Mouse (Mus musculus): ENCODE data around the gene AC153137.1.
"Not testable (repeated sequence)": the region's sequence is repeated elsewhere in the genome, so short reads cannot be mapped to it uniquely, and the experiment has no call there.

Gene AC153137.1

GRCm38 (mm10) chr1:30977868-30978267 lies at the start of gene AC153137.1:
Gene AC153137.1, minus strand, starts transcription at chr1:30977968.
- DNase-seq (ENCODE audit: low read depth in 2 of 2, low spot score in 2 of 2) = not testable (repeated sequence)

DNA sequence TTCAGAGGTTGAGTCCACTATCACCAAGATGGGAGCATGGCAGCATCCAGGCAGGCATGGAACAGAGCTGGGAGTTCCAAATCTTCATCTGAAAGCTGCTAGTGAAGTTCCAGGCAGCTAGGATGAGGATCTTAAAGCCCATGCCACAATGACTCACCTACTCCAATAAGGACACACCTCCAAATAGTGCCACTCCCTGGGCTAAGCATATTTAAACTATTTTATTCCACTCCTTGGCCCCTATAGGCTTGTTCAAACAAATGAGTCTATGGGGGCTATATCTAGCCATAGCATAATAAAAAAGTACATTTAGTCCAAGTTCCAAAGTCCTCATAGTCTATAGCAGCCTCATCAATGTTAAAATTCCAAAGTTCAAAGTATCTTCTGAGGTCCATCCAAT lies 45.4 kb upstream of the AC153137.1 start:
- no peak for DNase-seq (ENCODE audit: low read depth in 2 of 2, low spot score in 2 of 2)

- no peak for DNase-seq (ENCODE audit: low read depth in 2 of 2, low spot score in 2 of 2)
Observed at GRCm38 (mm10) chr1:31019283-31019682, 41.5 kb upstream of the AC153137.1 start.

DNA sequence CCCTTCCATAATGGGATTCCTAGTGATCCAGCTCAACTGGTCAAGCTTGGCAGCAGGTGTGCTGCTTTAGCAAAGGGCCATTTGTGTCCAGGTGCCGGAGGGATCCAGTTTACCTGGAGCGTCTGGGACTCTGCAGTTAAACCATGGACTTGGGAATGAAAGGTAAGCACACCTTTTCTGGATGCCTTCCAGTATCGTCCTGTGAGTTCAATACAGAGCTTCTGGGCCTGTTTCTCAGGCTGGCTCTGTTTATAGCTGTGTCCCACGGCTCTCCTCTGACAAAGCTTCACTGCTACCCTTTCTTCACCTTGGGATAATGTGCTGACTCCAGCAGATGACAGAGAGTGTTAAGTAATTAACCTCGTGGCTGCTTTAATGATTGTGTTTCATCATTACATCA lies 39.6 kb upstream of the AC153137.1 start:
- no peak for DNase-seq (ENCODE audit: low read depth in 2 of 2, low spot score in 2 of 2)

- no peak for DNase-seq (ENCODE audit: low read depth in 2 of 2, low spot score in 2 of 2)
Observed at GRCm38 (mm10) chr1:31016068-31016467, 38.3 kb upstream of the AC153137.1 start.

DNA sequence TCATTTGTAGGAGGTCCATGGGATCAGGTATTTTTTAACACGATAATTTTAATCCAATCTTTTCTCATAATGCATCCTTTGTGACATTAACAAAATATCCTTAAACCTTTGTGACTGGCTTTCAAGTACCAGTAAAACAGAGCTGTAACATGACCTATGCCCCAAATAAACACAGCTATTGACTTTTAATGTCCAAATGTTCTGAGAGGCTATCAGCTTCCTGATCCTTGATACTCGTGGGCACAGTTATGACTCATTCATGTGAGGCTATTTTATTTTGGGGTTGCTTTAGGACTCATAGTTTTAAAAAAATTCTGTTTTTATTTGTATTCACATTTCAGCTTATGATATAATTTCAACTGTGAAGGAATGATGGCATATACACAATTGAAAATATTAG lies 37.5 kb upstream of the AC153137.1 start:
- no peak for DNase-seq (ENCODE audit: low read depth in 2 of 2, low spot score in 2 of 2)

DNA sequence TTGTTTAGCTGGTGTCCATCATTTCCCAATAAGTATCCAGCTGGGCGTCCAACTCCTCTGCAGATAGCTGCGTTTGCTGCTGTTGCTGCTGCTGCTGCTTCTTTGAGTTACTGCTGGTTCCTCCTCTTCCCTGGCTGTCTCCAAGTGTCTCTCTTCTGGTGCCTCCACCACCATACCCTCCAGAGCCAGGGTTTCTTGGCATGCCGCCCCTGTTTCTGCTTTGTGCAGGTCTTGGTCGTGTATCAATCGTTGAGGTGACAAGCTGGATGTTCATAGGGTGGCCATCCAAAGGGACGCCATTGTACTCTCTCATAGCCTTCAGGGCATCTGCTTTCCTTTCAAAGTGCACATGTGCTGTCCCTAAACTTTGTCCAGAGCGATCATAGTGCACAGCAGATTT lies 529 bp downstream of the AC153137.1 start:
- DNase-seq (ENCODE audit: low read depth in 2 of 2, low spot score in 2 of 2) = not testable (repeated sequence)

- DNase-seq (ENCODE audit: low read depth in 2 of 2, low spot score in 2 of 2) = no peak
Observed at GRCm38 (mm10) chr1:30951795-30952194, 26.0 kb downstream of the AC153137.1 start.

GRCm38 (mm10) chr1:30950456-30950835 lies 27.3 kb downstream of the AC153137.1 start:
- DNase-seq (ENCODE audit: low read depth in 2 of 2, low spot score in 2 of 2) = peak in 1 of 2 experiments; percentile 9

DNA sequence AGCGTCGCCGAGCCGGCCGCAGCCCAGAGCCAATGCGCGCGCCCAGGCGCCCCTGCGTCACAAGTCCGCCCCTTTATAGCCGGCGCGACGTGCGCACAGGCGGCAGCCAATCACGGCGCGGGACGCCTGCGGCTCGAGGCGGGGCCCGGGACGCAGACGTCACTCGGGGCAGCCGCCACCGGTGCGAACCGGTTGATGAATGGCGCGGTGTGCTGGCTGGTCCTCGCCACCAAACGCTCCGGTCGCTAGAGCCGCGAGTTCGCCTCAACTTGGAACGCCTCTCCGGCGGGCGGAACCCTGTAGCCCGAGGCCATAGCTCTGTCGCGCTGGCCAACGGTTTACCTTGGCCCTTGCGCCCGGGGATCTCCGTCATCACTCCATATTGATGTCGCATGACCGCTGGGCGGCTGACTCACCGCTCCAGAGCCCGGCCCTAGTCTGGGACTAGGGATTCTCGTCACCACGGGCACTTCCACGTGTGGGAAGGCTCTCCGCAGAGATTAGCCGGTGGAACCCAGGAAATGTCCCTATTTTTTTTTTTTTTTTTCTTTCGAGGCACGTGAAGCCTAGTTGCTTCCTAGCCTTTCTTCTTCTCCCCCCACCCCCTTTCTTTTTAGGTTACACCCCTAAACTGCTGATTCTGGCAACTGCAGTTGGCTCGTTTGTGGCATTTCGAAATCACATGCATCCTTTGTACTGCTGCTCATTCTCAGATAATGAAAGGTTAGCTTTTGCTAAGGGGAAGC lies 27.9 kb downstream of the AC153137.1 start:
- peak; percentile 94 to 97 for DNase-seq (ENCODE audit: low read depth in 2 of 2, low spot score in 2 of 2)

DNA sequence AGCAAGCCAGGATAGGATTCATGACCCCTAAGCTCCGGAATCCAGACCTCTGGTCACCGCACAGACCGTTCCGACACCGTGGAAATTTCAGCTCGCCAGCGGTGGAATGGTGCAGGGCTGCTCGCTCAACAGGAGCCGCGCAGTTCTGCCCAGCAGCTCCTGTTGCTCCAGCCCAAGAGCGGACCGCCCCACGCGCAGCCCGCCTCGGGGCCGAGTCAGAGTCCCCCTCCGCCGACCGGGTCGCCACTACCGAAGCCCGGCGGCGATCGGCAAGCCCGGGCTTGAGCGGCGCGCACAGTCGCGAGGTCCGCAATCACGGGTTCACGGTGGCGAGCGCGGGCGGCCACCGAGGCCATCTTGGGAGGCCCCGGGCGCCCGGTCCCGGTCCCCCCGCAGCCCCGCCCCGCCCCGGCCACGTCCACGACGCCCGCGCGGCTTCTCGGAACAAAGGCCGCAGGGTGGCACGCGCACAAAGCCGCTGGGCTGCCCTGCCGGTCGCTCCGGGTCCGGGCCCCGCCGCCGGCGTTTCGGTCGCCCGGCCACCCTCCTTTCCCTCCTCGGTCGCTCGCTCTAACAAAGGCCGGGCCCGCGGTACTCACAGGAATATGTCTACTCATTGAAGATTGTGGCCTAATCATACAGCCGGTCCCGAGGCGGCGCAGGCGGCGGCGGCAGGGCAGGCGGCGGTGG lies 28.7 kb downstream of the AC153137.1 start:
- peak; percentile 36 to 43 for DNase-seq (ENCODE audit: low read depth in 2 of 2, low spot score in 2 of 2)

DNA sequence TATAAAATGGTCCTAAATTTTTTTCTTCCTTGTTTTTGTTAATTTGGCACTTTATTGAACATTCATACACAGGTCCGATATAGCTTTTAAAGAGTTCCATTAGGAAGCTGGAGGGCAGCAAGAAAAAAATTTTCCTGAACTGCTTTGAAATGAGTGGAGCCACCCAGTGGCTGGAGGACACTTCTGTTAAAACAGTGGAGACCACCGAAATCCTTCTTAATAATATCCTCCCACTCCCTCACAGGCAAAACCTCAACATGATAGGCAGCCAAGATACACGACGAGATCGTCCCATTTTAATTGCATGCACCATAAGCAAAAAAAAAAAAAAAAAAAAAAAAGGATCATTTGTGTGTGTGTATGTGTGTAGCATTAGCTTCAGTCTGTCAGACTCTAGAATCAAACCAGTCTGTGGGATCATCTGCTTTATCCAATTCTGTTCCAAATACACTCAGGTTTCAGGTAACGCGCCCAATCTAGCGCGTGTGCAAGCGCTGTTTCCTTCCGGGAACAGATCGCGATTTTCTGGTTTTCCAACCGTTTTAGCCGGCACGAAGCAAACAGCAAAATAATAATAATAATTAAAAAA lies 29.3 kb downstream of the AC153137.1 start:
- peak in 1 of 2 experiments; percentile 14 for DNase-seq (ENCODE audit: low read depth in 2 of 2, low spot score in 2 of 2)

DNA sequence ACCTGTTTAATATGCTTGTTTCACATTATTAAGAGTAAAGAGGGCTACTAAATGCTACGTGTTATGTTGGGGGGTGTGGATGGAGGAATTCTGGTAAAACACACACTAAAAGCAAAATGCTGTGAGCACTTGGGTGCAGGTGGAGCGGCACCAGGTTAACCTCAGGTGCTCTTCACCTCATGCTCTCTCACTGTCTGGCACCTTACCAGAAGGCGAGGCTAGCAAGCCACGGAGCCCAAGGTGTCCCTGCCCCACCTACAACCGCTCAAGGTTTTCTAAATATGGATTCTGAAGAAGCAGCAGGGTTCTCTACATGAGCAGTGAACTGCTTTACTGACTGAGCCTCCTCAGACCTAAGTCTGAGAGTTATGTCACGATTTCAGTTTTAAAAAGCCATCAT lies 32.6 kb downstream of the AC153137.1 start:
- no peak for DNase-seq (ENCODE audit: low read depth in 2 of 2, low spot score in 2 of 2)

- DNase-seq (ENCODE audit: low read depth in 2 of 2, low spot score in 2 of 2) = no peak
Observed at GRCm38 (mm10) chr1:30940571-30940970, 37.2 kb downstream of the AC153137.1 start.

- DNase-seq (ENCODE audit: low read depth in 2 of 2, low spot score in 2 of 2) = no peak
Observed at GRCm38 (mm10) chr1:30938392-30938791, 39.4 kb downstream of the AC153137.1 start.

DNA sequence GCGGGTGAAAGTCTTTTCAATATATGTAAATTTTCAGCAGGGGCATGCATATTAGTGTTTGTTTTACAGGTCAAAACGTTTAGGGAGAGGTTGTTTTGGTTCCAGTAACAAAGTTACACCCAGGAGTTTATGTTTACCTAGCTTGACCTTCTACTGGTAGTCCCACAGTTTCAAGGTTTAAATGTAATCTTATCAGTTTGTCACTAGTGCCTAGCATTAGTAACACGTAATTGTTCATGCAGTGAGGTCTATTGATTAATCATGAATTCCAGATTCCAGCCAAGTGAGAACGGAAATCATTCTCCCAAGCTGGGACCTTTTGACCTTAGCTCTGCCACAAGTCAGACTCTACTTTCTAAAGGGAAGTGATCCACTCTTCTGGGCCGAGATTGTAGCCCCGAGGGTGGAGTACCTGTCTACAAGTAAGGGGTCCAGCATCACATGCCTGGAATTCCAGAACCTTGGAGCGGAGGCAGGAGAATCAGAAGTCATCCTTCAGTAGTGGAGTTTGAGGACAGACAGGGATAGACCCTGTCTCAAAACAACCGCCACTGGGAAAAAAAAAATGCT lies 40.3 kb downstream of the AC153137.1 start:
- no peak for DNase-seq (ENCODE audit: low read depth in 2 of 2, low spot score in 2 of 2)

GRCm38 (mm10) chr1:30936488-30936887 lies 41.3 kb downstream of the AC153137.1 start:
- DNase-seq (ENCODE audit: low read depth in 2 of 2, low spot score in 2 of 2) = no peak

DNA sequence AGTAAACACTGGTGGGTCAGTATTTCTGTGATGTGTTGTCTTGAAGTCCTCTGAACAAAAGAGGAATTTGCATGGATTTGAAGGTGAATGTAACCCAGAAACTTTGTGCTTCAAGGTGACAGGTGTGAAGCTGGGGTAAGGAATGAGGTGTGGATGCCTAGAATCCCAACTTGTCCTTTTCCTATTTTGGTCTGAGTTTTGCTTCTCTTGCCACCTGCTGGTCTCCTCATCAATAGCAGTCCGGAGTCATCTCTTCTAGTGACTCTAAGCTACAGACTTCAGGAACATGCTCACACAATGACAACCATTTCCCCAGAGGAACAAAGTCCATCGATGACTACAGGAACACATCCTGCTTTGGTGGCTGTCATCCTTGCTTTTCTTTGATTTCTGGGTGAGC lies 46.9 kb downstream of the AC153137.1 start:
- DNase-seq (ENCODE audit: low read depth in 2 of 2, low spot score in 2 of 2) = no peak

GRCm38 (mm10) chr1:30930194-30930593 lies 47.6 kb downstream of the AC153137.1 start:
- no peak for DNase-seq (ENCODE audit: low read depth in 2 of 2, low spot score in 2 of 2)
